Mouse (Mus musculus) forebrain, embryonic 12.5 days (tissue): ENCODE results near the gene Tent5a. TPM values are rescaled to one million over a fixed set of nuclear protein-coding genes. Genes with fewer than 3 reads are reported as not detected.
A peak's percentile ranks its signal among the peaks of the same experiment; 100 is the strongest.

Experiments used
- ATAC-seq: fragments of 200-750 bp; cut with Nextera tagmentation; 2 replicates; pipeline ENCODE4 v1.8.0; 2017; ENCODE audit warnings: moderate TSS enrichment; ENCODE audit not compliant: low FRiP score
- H3K27ac ChIP-seq: fragments of 300-500 bp; sonication (generic); 2 replicates; pipeline ENCODE4 v1.5.1; 2016; ENCODE audit warnings: mild to moderate bottlenecking
- H3K27me3 ChIP-seq: fragments of 300-500 bp; sonication (generic); 2 replicates; pipeline ENCODE4 v1.6.1; 2016; ENCODE audit warnings: mild to moderate bottlenecking
- H3K36me3 ChIP-seq: fragments of 300-500 bp; sonication (generic); replicated peaks from 2 replicates; pipeline ENCODE4 v1.6.1; 2016; ENCODE audit warnings: mild to moderate bottlenecking
- H3K4me1 ChIP-seq: fragments of 300-500 bp; sonication (generic); 2 replicates; pipeline ENCODE4 v1.6.1; 2016
- H3K4me2 ChIP-seq: fragments of 300-500 bp; sonication (generic); 2 replicates; pipeline ENCODE4 v1.6.1; 2016; ENCODE audit warnings: mild to moderate bottlenecking, moderate library complexity
- H3K4me3 ChIP-seq: fragments of 300-500 bp; sonication (generic); replicated peaks from 2 replicates; pipeline ENCODE4 v1.5.1; 2016; ENCODE audit warnings: mild to moderate bottlenecking
- H3K9ac ChIP-seq: fragments of 300-500 bp; sonication (generic); 2 replicates; pipeline ENCODE4 v1.6.1; 2016; ENCODE audit warnings: mild to moderate bottlenecking
- H3K9me3 ChIP-seq: fragments of 300-500 bp; sonication (generic); 2 replicates; pipeline ENCODE4 v1.6.1; 2016
- WGBS: fragments of 180-500 bp; shearing (Covaris S2); methylation state at CpG from one replicate; pipeline ENCODE4 v1.1.7; 2016; 5-methylcytosine and 5-hydroxymethylcytosine counted together
- polyA plus RNA-seq: library from polyadenylated mRNA; unstranded; fragments of >200 nt; fragmentation: Nextera tagmentation; extraction: Ambion mirVana; gene quantifications from 2 replicates; pipeline ENCODE4 v1.2.1, GENCODE M21; 2016

Gene Tent5a
- polyA plus RNA-seq, 1 experiment from 2014 or later: 4.6 TPM

GRCm38 (mm10) chr9:85331521-85331920 is 4.4 kb upstream of the Tent5a start:
- peaks cover 7% of the 10 kb centered on the region for H3K27me3 ChIP-seq
- WGBS: 76% methylated on average over 2 of the region's 2 CpGs
- H3K4me3 ChIP-seq: no peak overlapping the region
- no peaks in the 10 kb centered on the region; the same call in 1 of the 2 replicates for H3K4me1 ChIP-seq
- no peak overlapping the region for H3K27ac ChIP-seq
- ATAC-seq: no peak
- H3K4me2 ChIP-seq: no peak overlapping the region
- H3K9ac ChIP-seq: no peak overlapping the region
- H3K9me3 ChIP-seq: no peaks in the 10 kb centered on the region
- no peaks in the 10 kb centered on the region for H3K36me3 ChIP-seq

GRCm38 (mm10) chr9:85328259-85328658 is 1.1 kb upstream of the Tent5a start:
- Histone ChIP-seq H3K9me3 (no peaks in the 10 kb centered on the region), H3K27me3 (peaks cover 33% of the 10 kb centered on the region), H3K36me3 (no peaks in the 10 kb centered on the region), H3K27ac (0 out of 2 replicates have a peak overlapping the region, but pooled peaks have one; percentile 25), H3K4me1 (peaks cover 6% of the 10 kb centered on the region), H3K9ac (peak overlapping the region; percentile 58), H3K4me2 (peak overlapping the region; percentile 90), H3K4me3 (peak overlapping the region; percentile 72)
- 2% methylated on average over 16 of the region's 16 CpGs for WGBS
- peak; percentile 56 for ATAC-seq

DNA sequence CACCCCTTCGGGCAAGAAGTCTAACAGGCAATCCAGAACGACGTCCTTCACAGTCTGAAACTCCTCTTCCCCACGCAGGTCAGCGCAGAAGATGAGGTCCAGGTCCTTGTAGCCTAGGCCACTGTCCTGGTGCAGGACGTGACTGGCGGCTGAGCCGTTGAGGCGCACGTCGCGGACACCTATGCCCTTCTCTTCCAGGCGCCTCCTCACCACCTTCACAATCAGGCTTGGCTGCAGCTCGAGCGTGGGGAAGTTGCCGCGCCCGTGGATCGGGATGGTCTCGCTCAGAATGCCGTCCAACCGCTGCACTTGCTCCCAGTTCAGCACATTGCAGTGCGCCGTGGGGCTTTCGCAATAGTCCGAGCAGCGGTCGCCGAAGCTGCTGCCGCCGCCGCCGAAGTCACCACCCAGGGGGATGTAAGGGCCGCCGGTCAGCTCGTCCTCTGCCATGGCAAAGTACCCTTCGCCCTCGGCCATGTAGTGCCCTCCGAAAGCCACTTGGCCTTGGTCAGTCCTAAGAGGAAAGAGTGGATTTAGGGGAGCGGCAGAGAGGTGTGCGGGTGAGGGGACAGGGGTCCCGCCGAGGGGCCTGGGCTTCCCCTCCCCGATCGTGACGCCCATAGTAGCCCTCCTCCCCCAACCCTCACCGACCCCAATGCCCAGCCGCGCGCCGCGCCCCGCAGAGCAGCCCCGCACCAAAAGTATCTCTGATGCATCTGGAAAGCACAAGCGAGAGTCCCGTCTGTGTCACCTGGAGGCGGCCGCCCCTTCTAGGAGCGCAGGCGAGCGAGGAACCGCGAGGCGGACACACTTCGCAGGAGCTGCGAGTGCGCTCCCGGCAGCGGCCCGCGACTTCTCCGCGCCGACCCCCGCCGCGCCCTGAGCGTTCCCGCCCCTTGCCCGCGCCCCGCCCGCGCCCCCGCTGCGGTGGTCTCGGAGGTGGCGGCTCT is 581 bp downstream of the Tent5a start:
- Histone ChIP-seq H3K27ac (no peak overlapping the region), H3K36me3 (no peaks in the 10 kb centered on the region)

DNA sequence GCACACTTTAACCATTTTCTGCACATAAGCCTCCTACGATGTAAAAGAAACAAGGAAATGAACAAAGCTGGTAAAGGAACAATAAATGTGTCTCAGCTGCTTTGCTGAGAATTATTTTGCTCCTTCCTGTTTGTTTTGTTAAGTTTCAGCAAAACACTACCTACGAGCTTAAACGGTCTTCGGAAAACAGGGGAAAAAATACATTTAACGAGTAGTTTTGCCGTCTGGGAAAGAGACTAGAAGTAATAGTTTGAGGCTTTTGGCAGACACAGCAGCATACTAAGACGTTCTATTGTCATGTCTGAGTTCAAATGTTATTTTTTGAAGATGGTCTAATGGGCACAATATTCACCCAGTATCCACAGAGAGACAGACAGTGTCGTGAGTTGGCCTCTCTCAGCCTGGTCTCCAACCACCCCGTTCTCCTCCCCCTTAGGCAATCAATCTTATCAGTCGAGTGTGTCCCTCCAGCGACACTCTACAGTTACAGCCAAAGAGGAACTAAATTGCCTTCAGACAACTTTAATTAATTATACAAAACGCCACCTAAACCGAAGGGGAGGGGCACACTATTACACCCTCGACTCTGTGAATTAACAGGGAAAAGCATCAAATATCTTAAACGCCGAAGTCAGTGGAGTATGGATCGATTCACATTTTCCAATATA is 1.8 kb downstream of the Tent5a start:
- Histone ChIP-seq H3K9me3 (no peaks in the 10 kb centered on the region), H3K4me3 (peak overlapping the region; percentile 72; the same call in 1 of the 2 replicates), H3K36me3 (no peaks in the 10 kb centered on the region), H3K27ac (no peak overlapping the region), H3K4me2 (peak overlapping the region; percentile 90), H3K27me3 (peaks cover 33% of the 10 kb centered on the region), H3K4me1 (peaks cover 6% of the 10 kb centered on the region), H3K9ac (no peak overlapping the region)
- 44% methylated on average over 17 of the region's 17 CpGs for WGBS
- ATAC-seq: no peak

More for the DNA sequence above, 581 bp downstream of the Tent5a start:
- Histone ChIP-seq H3K4me3 (peak overlapping the region; percentile 72), H3K9ac (peak overlapping the region; percentile 58), H3K9me3 (no peaks in the 10 kb centered on the region), H3K4me2 (peak overlapping the region; percentile 90), H3K4me1 (peaks cover 6% of the 10 kb centered on the region), H3K27me3 (peaks cover 33% of the 10 kb centered on the region)
- ATAC-seq: peak; percentile 62
- WGBS: under 1% methylated on average over 88 of the region's 88 CpGs

GRCm38 (mm10) chr9:85324158-85324875 is 2.8 kb downstream of the Tent5a start:
- Histone ChIP-seq H3K4me1 (peaks cover 6% of the 10 kb centered on the region), H3K27ac (no peak overlapping the region), H3K9ac (no peak overlapping the region), H3K9me3 (no peaks in the 10 kb centered on the region), H3K36me3 (no peaks in the 10 kb centered on the region), H3K4me3 (no peak overlapping the region), H3K27me3 (peaks cover 33% of the 10 kb centered on the region), H3K4me2 (no peak overlapping the region; the same call in 1 of the 2 replicates)
- no peak for ATAC-seq
- 87% methylated on average over 11 of the region's 11 CpGs for WGBS

GRCm38 (mm10) chr9:85320167-85320951 is 6.8 kb downstream of the Tent5a start:
- Histone ChIP-seq H3K27ac (no peak overlapping the region), H3K27me3 (peaks cover 14% of the 10 kb centered on the region; the same call in 1 of the 2 replicates), H3K4me1 (no peaks in the 10 kb centered on the region), H3K4me3 (no peak overlapping the region), H3K36me3 (no peaks in the 10 kb centered on the region), H3K9ac (no peak overlapping the region), H3K4me2 (no peak overlapping the region), H3K9me3 (no peaks in the 10 kb centered on the region)
- 76% methylated on average over 8 of the region's 8 CpGs for WGBS
- no peak for ATAC-seq

DNA sequence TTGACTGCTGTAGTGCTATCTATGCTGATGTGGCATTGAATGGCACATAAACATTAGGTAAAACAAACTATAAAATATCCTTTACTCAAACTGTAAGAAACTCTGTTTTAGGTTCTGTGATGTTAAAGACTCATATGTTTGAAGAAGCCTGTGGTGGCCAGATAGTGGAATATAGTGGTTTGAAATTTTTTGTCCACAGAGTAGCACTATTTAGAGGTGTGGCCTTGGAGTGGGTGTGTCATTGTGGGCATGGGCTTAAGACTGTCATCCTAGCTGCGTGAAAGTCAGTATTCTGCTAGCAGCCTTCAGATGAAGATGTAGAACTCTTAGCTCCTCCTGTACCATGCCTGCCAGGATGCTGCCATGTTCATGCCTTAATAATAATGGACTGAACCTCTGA is 11.0 kb downstream of the Tent5a start:
- no peaks in the 10 kb centered on the region for H3K9me3 ChIP-seq

GRCm38 (mm10) chr9:85312473-85312872 is 14.7 kb downstream of the Tent5a start, which contains the start of gene Gm11114:
Gm11114 (plus strand) TSS chr9:85312773.
- WGBS: 84% methylated on average over 6 of the region's 6 CpGs
- Histone ChIP-seq H3K27ac (no peak within 1 kb of the TSS), H3K4me2 (no peak within 1 kb of the TSS), H3K4me3 (no peak within 1 kb of the TSS), H3K9me3 (no peaks in the 10 kb centered on the region), H3K36me3 (no peaks in the 10 kb centered on the region), H3K27me3 (no peaks in the 10 kb centered on the region), H3K9ac (no peak within 1 kb of the TSS), H3K4me1 (no peaks in the 10 kb centered on the region)
- ATAC-seq: no peak

More for the DNA sequence above, 11.0 kb downstream of the Tent5a start:
- H3K27ac ChIP-seq: no peak overlapping the region
- H3K4me1 ChIP-seq: no peaks in the 10 kb centered on the region
- no peak overlapping the region for H3K4me3 ChIP-seq
- no peak for ATAC-seq
- H3K9ac ChIP-seq: no peak overlapping the region
- H3K27me3 ChIP-seq: no peaks in the 10 kb centered on the region
- no peaks in the 10 kb centered on the region for H3K36me3 ChIP-seq
- H3K4me2 ChIP-seq: no peak overlapping the region
- 53% methylated on average over 1 of the region's 1 CpGs for whole genome bisulfite sequencing

- ATAC-seq: no peak
- H3K9ac ChIP-seq: no peak overlapping the region
- H3K4me3 ChIP-seq: no peak overlapping the region
- H3K27ac ChIP-seq: no peak overlapping the region
- H3K4me2 ChIP-seq: no peak overlapping the region
- WGBS: 95% methylated on average over 3 of the region's 3 CpGs
- no peaks in the 10 kb centered on the region for H3K27me3 ChIP-seq
- no peaks in the 10 kb centered on the region for H3K4me1 ChIP-seq
- H3K36me3 ChIP-seq: no peaks in the 10 kb centered on the region
- no peaks in the 10 kb centered on the region for H3K9me3 ChIP-seq
These were observed 23.8 kb downstream of the Tent5a start for GRCm38 (mm10) chr9:85303378-85303777.

DNA sequence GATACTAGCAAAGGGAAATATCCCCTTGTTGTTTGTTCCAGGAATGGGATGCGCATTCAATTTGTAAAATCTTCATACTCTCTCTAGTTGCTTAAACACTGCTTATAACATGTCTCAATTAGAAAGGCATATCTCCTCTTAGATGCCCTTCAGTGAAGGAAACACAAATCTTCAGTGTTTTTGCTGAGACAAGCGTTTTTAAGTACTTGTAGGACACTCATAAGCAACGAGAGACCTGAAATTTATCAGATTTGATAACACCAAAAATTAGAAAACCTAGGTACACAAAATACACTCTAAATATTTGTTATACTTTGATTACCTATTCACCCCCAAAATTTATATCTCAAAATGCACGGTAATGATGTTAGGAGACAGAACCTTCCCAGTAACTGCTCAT is 24.3 kb downstream of the Tent5a start:
- 88% methylated on average over 4 of the region's 4 CpGs for WGBS
- no peak overlapping the region for H3K4me2 ChIP-seq
- no peak for ATAC-seq

DNA sequence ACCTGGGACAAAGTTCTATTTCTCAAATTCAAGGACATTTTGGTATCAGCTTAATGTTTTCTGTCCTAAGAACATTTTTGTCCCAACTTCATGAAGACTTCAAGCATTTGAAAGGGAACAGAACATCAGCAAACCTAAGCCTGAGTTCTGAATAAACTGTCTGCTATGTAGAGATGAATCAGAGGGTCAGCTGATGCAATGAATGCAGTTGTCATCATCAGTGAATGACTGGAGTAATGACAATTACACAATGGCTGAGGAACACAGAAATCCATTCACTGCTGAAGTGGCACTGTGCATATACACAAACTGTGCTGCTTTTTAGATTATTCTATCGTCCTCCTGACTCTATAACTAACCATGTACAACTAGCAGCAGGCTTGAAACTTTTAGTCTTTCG is 53.0 kb downstream of the Tent5a start:
- H3K9ac ChIP-seq: no peak overlapping the region
- H3K4me3 ChIP-seq: no peak overlapping the region
- no peak for ATAC-seq
- no peaks in the 10 kb centered on the region for H3K27me3 ChIP-seq
- H3K9me3 ChIP-seq: no peaks in the 10 kb centered on the region
- WGBS: 78% methylated on average over 2 of the region's 2 CpGs
- no peaks in the 10 kb centered on the region for H3K4me1 ChIP-seq
- H3K4me2 ChIP-seq: no peak overlapping the region
- H3K27ac ChIP-seq: no peak overlapping the region
- no peaks in the 10 kb centered on the region for H3K36me3 ChIP-seq

More for the DNA sequence above, 24.3 kb downstream of the Tent5a start:
- H3K4me1 ChIP-seq: no peaks in the 10 kb centered on the region
- H3K9ac ChIP-seq: no peak overlapping the region
- H3K27ac ChIP-seq: no peak overlapping the region
- H3K27me3 ChIP-seq: no peaks in the 10 kb centered on the region
- H3K4me3 ChIP-seq: no peak overlapping the region
- H3K36me3 ChIP-seq: no peaks in the 10 kb centered on the region
- H3K9me3 ChIP-seq: no peaks in the 10 kb centered on the region
